Mouse (Mus musculus) midbrain, embryonic 11.5 days (tissue): ENCODE measurements around the gene Ncapd3. TPM values are rescaled to one million over a fixed set of nuclear protein-coding genes. Genes with fewer than 3 reads are reported as not detected.

Experiments used
- ATAC-seq: fragments of 200-750 bp; cut with Nextera tagmentation; 2 replicates; pipeline ENCODE4 v1.8.0; 2017; ENCODE audit warnings: moderate TSS enrichment, moderate library complexity; ENCODE audit not compliant: low FRiP score
- DNase-seq: peaks from one replicate; pipeline ENCODE4 v3.0.0; 2015; ENCODE audit warnings: low spot score; ENCODE audit errors: missing footprints
- H3K27ac ChIP-seq: fragments of 300-500 bp; sonication (generic); 2 replicates; pipeline ENCODE4 v1.5.1; 2014; ENCODE audit warnings: low read depth, low read length
- H3K27me3 ChIP-seq: fragments of 300-500 bp; sonication (generic); 2 replicates; pipeline ENCODE4 v1.6.1; 2014; ENCODE audit warnings: mild to moderate bottlenecking, low read length, moderate library complexity, mixed read lengths; ENCODE audit not compliant: control insufficient read depth, insufficient read depth
- H3K36me3 ChIP-seq: fragments of 300-500 bp; sonication (generic); 2 replicates; pipeline ENCODE4 v1.6.1; 2014; ENCODE audit warnings: mild to moderate bottlenecking, low read length, moderate library complexity, mixed read lengths; ENCODE audit not compliant: control insufficient read depth, insufficient read depth
- H3K4me1 ChIP-seq: fragments of 300-500 bp; sonication (generic); 2 replicates; pipeline ENCODE4 v1.6.1; 2014; ENCODE audit warnings: low read length; ENCODE audit not compliant: control insufficient read depth, insufficient read depth
- H3K4me2 ChIP-seq: fragments of 300-500 bp; sonication (generic); 2 replicates; pipeline ENCODE4 v1.6.1; 2014; ENCODE audit warnings: mild to moderate bottlenecking, moderate library complexity
- H3K4me3 ChIP-seq: fragments of 300-500 bp; sonication (generic); 2 replicates; pipeline ENCODE4 v1.5.1; 2014; ENCODE audit warnings: low read depth, low read length
- H3K9ac ChIP-seq: fragments of 300-500 bp; sonication (generic); 2 replicates; pipeline ENCODE4 v1.6.1; 2014; ENCODE audit warnings: low read length
- H3K9me3 ChIP-seq: fragments of 300-500 bp; sonication (generic); 2 replicates; pipeline ENCODE4 v1.6.1; 2016; ENCODE audit warnings: low read length; ENCODE audit not compliant: control insufficient read depth
- WGBS: fragments of 180-500 bp; shearing (Covaris S2); extraction: QIAGEN DNeasy Blood & Tissue Kit; methylation state at CpG from one replicate; pipeline ENCODE4 v1.1.7; 2014; 5-methylcytosine and 5-hydroxymethylcytosine counted together
- polyA plus RNA-seq: library from polyadenylated mRNA; unstranded; fragments of >200 nt; fragmentation: Nextera tagmentation; extraction: Ambion mirVana; gene quantifications from 2 replicates; pipeline ENCODE4 v1.2.1, GENCODE M21; 2014

Gene Ncapd3
- polyA plus RNA-seq, 1 experiment from 2014 or later = 39.8 TPM

DNA sequence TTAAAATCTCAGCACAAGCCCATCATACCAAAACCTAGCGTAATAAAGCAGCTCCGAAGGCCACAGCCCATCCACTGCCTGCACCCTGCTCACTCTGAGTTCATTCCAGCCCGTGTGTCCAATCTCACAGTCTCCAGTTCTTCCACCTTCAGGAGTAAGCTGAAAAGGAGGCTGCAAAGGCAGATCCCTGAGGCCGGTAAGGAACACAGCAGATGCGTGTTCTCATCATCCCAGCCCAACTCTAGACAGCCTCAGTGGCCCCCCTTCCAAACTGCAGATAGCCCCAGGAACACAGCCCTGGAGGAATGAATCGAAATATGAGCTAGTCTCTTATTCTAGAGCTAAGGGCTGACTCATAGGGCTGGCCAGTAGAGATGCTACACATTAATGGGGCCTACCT is 71.5 kb downstream of the Ncapd3 start:
- H3K4me1 ChIP-seq = no peaks in the 10 kb centered on the region
- ATAC-seq (no peak), DNase-seq (no peak)
- H3K36me3 ChIP-seq = peaks cover 30% of the 10 kb centered on the region; the same call in 1 of the 2 replicates
- H3K9ac ChIP-seq = no peak overlapping the region
- no peaks in the 10 kb centered on the region for H3K9me3 ChIP-seq
- H3K4me3 ChIP-seq = no peak overlapping the region
- no peak overlapping the region for H3K27ac ChIP-seq
- no peaks in the 10 kb centered on the region for H3K27me3 ChIP-seq
- no peak overlapping the region for H3K4me2 ChIP-seq
- 91% methylated on average over 6 of the region's 6 CpGs for WGBS

DNA sequence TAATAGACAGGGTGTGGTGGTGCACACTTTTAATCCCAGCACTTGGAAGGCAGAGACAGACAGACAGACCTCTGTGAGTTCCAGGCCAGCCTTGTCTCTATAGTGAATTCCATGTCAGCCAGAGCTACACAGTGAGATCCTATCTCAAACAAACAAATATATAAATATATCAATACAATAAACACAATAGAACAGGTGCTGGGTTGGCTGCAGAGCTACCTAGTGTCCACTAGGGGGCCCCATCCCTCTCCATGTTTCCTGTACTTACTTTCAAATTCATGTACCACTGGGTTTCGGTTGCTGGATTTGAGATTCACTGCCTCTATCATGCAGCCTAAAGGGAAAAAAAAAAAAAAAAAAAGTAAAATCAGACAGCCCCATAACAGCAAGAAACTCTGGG is 76.1 kb downstream of the Ncapd3 start:
- no peaks in the 10 kb centered on the region for H3K9me3 ChIP-seq
- H3K4me2 ChIP-seq = no peak overlapping the region
- H3K36me3 ChIP-seq = peaks cover 24% of the 10 kb centered on the region; the same call in 1 of the 2 replicates
- H3K9ac ChIP-seq = no peak overlapping the region
- DNase-seq (peak; percentile 89), ATAC-seq (peak; percentile 49)
- H3K4me1 ChIP-seq = no peaks in the 10 kb centered on the region
- no peak overlapping the region for H3K27ac ChIP-seq
- no peaks in the 10 kb centered on the region for H3K27me3 ChIP-seq
- 55% methylated on average over 1 of the region's 1 CpGs for WGBS
- H3K4me3 ChIP-seq = no peak overlapping the region

DNA sequence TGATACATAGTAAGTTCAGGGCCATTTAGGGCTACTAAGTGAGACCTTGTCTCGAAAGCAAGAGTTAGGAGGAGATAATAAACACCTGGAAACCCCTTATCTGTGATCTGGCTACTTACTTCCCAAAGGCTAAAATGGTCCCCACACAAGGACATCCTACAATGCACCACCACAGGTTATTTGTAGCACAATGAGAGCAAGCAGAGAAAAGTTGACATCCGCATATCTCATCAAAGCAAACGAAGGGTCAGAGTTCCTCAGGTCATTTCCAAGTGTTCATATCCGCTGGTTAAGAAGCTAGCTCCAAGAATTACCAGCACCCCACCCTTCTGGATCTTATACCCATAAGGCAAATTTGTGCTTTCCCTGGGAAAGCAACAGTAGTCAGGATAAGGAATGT is 78.5 kb downstream of the Ncapd3 start:
- no peak overlapping the region for H3K4me2 ChIP-seq
- peaks cover 11% of the 10 kb centered on the region; the same call in 1 of the 2 replicates for H3K36me3 ChIP-seq
- no peak for ATAC-seq
- no peaks in the 10 kb centered on the region for H3K27me3 ChIP-seq
- no peaks in the 10 kb centered on the region for H3K9me3 ChIP-seq
- H3K27ac ChIP-seq = no peak overlapping the region
- WGBS = 92% methylated on average over 4 of the region's 4 CpGs
- H3K9ac ChIP-seq = no peak overlapping the region
- H3K4me3 ChIP-seq = no peak overlapping the region
- H3K4me1 ChIP-seq = no peaks in the 10 kb centered on the region
- no peak for DNase-seq

DNA sequence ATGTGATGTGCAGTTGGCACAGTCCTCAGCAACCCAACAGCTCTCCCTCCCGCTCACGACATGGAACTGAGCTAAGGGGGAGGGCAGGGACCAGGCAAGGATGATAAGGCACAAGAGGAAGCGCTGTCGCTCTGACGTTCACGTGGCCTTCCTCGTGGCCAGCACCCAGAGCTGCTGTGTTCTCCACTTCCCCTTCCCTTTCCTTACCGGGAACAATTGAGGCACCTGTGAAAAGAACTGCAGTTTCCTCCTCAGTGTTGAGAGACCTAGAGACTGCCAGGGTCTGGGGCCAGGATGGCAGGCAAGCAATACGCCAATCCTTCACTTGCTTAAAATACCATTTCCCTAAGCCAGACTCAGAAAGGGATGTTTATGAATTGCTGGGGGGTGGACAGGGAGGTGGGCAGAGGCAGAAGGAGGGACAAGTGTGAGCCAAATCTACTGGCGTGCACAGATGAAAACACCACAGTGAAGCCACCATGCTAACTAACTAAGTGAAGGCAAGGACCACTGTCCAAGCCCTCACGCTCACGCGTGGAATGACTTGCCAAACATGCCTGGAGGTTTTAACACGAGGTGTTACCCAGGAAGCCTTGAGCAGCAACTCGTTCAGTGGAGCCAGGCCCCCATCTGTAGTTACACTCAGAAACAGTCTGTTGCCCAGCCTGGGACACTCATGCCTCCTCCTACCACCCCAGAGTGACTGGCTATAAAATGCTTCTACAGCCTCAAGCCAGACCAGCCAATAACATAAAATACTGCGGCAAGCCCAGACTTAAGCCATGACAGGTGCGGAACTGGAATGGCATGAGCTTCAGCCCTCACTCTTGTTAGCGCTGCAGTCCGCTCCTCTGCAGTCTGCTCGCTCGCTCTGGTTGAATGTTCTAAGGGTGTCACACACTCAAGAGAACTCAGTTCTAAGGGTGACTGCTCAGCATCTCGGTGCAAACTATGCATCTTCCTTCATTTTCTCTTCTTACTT is 79.8 kb downstream of the Ncapd3 start:
- H3K9me3 ChIP-seq = no peaks in the 10 kb centered on the region
- no peaks in the 10 kb centered on the region for H3K27me3 ChIP-seq
- no peak overlapping the region for H3K4me3 ChIP-seq
- peak overlapping the region; percentile 16; the same call in 1 of the 2 replicates for H3K9ac ChIP-seq
- ATAC-seq (no peak), DNase-seq (no peak)
- no peaks in the 10 kb centered on the region for H3K4me1 ChIP-seq
- H3K27ac ChIP-seq = no peak overlapping the region; the same call in 1 of the 2 replicates
- 83% methylated on average over 22 of the region's 22 CpGs for WGBS
- H3K36me3 ChIP-seq = no peaks in the 10 kb centered on the region; the same call in 1 of the 2 replicates
- H3K4me2 ChIP-seq = no peak overlapping the region

DNA sequence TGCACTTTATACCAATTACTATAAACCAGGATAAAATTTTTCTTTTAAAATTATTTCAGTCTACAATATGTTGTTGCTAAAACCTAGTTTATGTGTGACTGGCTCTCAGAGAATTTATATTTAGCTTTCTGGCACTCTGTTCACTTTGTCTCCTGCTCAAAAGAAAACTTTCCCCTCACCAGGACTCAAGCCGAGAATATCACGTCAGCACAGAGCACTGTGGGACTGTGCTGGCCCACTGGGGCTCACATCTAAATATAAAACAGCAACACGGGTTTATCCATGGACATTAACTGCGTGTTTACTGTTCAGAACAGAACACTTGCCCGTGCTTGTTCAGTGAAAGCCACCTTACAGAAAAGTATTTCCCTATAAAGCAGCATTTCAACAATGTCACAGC is 80.7 kb downstream of the Ncapd3 start:
- 85% methylated on average over 5 of the region's 5 CpGs for WGBS
- Histone ChIP-seq H3K36me3 (no peaks in the 10 kb centered on the region; the same call in 1 of the 2 replicates), H3K27ac (no peak overlapping the region), H3K9me3 (no peaks in the 10 kb centered on the region), H3K4me3 (no peak overlapping the region), H3K4me2 (no peak overlapping the region), H3K27me3 (no peaks in the 10 kb centered on the region), H3K9ac (no peak overlapping the region), H3K4me1 (no peaks in the 10 kb centered on the region)
- ATAC-seq (no peak), DNase-seq (no peak)

DNA sequence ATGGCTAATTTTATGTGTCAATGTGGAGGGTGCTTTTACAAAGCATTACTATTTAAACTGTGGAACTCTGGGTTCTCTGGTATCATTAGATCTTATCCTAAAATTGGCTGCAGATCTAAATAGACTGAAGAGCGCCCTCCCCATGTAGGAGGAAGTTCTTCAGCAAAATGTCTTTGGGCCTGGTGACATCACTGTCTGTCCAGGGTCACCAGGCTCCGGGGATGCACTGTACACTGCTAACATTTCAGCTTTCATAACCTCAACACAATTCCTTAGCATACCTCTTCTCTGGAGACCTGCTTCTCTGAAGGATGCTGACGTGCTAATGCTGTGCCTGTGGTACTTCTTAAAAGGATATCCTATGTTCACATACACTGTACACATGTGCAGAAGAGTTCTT is 81.8 kb downstream of the Ncapd3 start:
- whole genome bisulfite sequencing = 94% methylated on average over 3 of the region's 3 CpGs
- Histone ChIP-seq H3K4me2 (no peak overlapping the region), H3K27me3 (no peaks in the 10 kb centered on the region), H3K4me1 (no peaks in the 10 kb centered on the region), H3K9me3 (no peaks in the 10 kb centered on the region), H3K9ac (no peak overlapping the region), H3K36me3 (no peaks in the 10 kb centered on the region; the same call in 1 of the 2 replicates), H3K4me3 (no peak overlapping the region), H3K27ac (no peak overlapping the region)
- DNase-seq (no peak), ATAC-seq (no peak)

DNA sequence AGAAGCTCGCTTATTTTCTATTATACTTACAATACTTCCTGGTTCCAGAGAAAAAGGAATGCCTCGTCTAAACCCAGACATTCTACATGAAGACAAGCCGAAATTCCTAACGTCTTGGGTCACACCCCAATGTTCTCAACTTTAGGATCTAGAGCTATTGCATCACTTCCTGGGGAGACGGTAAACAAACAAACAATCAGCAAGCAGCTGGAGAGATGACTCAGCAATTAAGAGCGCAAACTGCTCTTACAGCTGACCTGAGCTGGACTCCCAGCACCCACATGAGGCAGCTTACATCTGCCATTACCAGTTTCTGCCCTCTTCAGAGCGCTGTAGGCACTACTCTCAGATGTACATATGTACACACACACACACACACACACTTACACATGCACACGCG is 91.3 kb downstream of the Ncapd3 start:
- H3K36me3 ChIP-seq = no peaks in the 10 kb centered on the region

DNA sequence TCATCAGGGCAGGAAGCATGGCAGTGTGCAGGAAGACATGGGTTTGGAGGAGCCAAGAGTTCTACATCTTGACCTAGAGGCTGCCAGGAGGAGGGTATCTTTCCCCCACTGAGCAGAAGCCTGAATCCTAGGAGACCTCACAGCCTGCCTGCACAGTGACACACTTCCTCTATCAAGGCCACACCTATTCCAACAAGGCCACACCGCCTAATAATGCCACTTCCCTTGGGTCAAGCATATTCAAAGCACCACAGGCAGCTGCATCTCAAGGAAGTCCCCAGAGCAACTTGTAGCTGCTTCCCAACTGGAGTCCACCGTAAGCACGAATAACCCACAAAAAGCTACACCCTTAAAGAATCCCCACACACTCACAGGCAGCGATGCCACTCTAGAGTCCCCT is 92.1 kb downstream of the Ncapd3 start:
- WGBS = 87% methylated on average over 4 of the region's 4 CpGs
- Histone ChIP-seq H3K36me3 (no peaks in the 10 kb centered on the region), H3K4me1 (no peaks in the 10 kb centered on the region; the same call in 1 of the 2 replicates), H3K27ac (no peak overlapping the region), H3K4me3 (no peak overlapping the region), H3K27me3 (no peaks in the 10 kb centered on the region), H3K4me2 (no peak overlapping the region), H3K9ac (no peak overlapping the region), H3K9me3 (peaks cover 2% of the 10 kb centered on the region; the same call in 1 of the 2 replicates)
- ATAC-seq (no peak), DNase-seq (no peak)

More for the DNA sequence above, 91.3 kb downstream of the Ncapd3 start:
- H3K4me2 ChIP-seq = no peak overlapping the region
- no peak for DNase-seq
- no peak overlapping the region for H3K9ac ChIP-seq
- no peak overlapping the region for H3K27ac ChIP-seq
- no peak for ATAC-seq
- no peaks in the 10 kb centered on the region for H3K9me3 ChIP-seq
- H3K4me3 ChIP-seq = no peak overlapping the region
- 91% methylated on average over 9 of the region's 9 CpGs for WGBS
- H3K4me1 ChIP-seq = no peaks in the 10 kb centered on the region; the same call in 1 of the 2 replicates
- H3K27me3 ChIP-seq = no peaks in the 10 kb centered on the region

DNA sequence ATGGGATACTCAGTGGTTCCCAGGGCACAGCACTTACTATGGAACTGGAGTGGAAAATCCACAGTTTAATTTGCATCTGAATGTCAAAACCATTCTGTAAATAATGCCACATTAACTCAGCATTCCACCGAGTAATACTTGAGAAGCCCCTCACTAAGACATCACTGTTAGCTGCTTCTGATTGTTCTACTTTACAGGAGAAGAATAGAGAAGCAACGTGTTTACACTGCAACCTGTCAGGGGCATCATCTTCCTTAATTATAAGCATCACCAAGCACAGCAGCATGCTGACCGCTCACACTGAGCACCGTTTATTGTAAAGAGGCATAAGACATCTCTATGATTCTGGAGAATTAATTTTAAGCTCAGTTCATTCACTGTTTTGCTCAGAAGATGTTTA is 93.0 kb downstream of the Ncapd3 start:
- H3K27ac ChIP-seq = no peak overlapping the region
- 74% methylated on average over 4 of the region's 4 CpGs for WGBS

More for the DNA sequence above, 93.0 kb downstream of the Ncapd3 start:
- DNase-seq (no peak), ATAC-seq (no peak)
- H3K4me3 ChIP-seq = no peak overlapping the region
- H3K4me1 ChIP-seq = no peaks in the 10 kb centered on the region; the same call in 1 of the 2 replicates
- no peaks in the 10 kb centered on the region for H3K27me3 ChIP-seq
- peaks cover 2% of the 10 kb centered on the region for H3K36me3 ChIP-seq
- no peak overlapping the region for H3K9ac ChIP-seq
- peaks cover 2% of the 10 kb centered on the region; the same call in 1 of the 2 replicates for H3K9me3 ChIP-seq
- H3K4me2 ChIP-seq = no peak overlapping the region
